Mouse (Mus musculus): ENCODE measurements around the gene Neurl2. TPM values are rescaled to one million over a fixed set of nuclear protein-coding genes. Genes with fewer than 3 reads are reported as not detected.
"Not testable (repeated sequence)": the region's sequence is repeated elsewhere in the genome, so short reads cannot be mapped to it uniquely, and the experiment has no call there.

Gene Neurl2
- polyA plus RNA-seq, 1 experiment from 2014 or later: 5.4 TPM

GRCm38 (mm10) chr2:164867566-164867965 is 34.3 kb upstream of the Neurl2 start:
- WGBS: 89% methylated on average over 7 of the region's 7 CpGs
- Histone ChIP-seq H3K4me3 (no peak overlapping the region), H3K27me3 (replicated peaks; ENCODE audit: low read depth, poor library complexity, severe bottlenecking) (no peaks in the 10 kb centered on the region), H3K27ac (replicated peaks) (no peak overlapping the region), H3K9me3 (no peaks in the 10 kb centered on the region), H3K36me3 (replicated peaks) (no peaks in the 10 kb centered on the region), H3K4me1 (peaks cover 3% of the 10 kb centered on the region)
- DNase-seq (ENCODE audit: low spot score): no peak

- no peak for DNase-seq (ENCODE audit: low spot score)
- no peaks in the 10 kb centered on the region for H3K36me3 ChIP-seq (replicated peaks)
- H3K4me3 ChIP-seq: no peak overlapping the region
- peaks cover 9% of the 10 kb centered on the region for H3K4me1 ChIP-seq
- WGBS: 66% methylated on average over 16 of the region's 16 CpGs
- H3K27me3 ChIP-seq (replicated peaks; ENCODE audit: low read depth, poor library complexity, severe bottlenecking): no peaks in the 10 kb centered on the region
- H3K9me3 ChIP-seq: no peaks in the 10 kb centered on the region
- H3K27ac ChIP-seq (replicated peaks): no peak overlapping the region
Measured at GRCm38 (mm10) chr2:164866741-164867551, 33.7 kb upstream of the Neurl2 start.

DNA sequence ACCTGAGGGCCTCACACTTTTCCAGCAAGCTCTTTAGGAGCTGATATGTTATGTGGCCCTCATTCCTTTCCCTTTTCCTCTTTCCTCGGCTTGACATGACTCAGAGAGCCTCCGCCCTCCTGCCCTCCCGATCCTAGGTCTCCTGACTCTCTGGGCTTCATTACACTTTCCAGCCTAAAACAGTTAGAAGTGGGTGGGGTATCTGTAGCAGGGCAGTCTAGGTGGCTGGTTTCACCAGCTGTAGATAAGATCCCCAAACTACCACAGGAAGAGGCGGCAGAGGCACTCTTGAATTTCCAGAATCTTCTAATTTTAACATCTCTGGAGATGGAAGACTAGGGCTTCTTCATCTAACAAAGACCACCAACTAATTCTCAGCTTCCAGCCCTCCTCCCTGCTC is 31.3 kb upstream of the Neurl2 start:
- Histone ChIP-seq H3K4me1 (peaks cover 19% of the 10 kb centered on the region), H3K9me3 (no peaks in the 10 kb centered on the region), H3K4me3 (no peak overlapping the region), H3K27ac (replicated peaks) (no peak overlapping the region), H3K27me3 (replicated peaks; ENCODE audit: low read depth, poor library complexity, severe bottlenecking) (peaks cover 14% of the 10 kb centered on the region), H3K36me3 (replicated peaks) (no peaks in the 10 kb centered on the region)
- 81% methylated on average over 4 of the region's 4 CpGs for WGBS
- no peak for DNase-seq (ENCODE audit: low spot score)

DNA sequence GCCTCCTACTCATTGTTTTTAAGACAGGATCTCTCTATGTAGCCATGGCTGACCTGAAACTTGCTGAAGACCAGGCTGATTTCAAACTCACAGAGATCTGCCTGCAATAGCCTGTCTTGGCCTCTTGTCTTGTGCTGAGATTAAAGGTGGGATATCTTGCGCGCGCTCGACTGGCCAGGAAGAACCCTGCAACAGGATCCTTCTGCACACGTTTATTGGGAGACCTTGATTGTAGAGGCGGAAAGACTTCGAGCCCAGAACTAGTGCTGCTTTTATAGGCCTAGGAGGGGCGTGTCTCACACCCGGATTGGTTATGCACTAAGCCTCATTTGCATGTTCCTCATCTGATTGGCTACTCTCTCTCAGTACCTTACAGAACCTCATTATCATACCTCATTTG is 30.2 kb upstream of the Neurl2 start:
- DNase-seq (ENCODE audit: low spot score); H3K4me3 ChIP-seq; H3K9me3 ChIP-seq; H3K36me3 ChIP-seq (replicated peaks); H3K27ac ChIP-seq (replicated peaks): not testable (repeated sequence)
- Histone ChIP-seq H3K4me1 (peaks cover 29% of the 10 kb centered on the region), H3K27me3 (replicated peaks; ENCODE audit: low read depth, poor library complexity, severe bottlenecking) (peaks cover 24% of the 10 kb centered on the region)
- WGBS: 93% methylated on average over 9 of the region's 9 CpGs

- peaks cover 40% of the 10 kb centered on the region for H3K4me1 ChIP-seq
- H3K9me3 ChIP-seq: no peaks in the 10 kb centered on the region
- no peak overlapping the region for H3K4me3 ChIP-seq
- no peak overlapping the region; the same call in 1 of the 2 replicates for H3K27ac ChIP-seq (replicated peaks)
- peaks cover 35% of the 10 kb centered on the region for H3K27me3 ChIP-seq (replicated peaks; ENCODE audit: low read depth, poor library complexity, severe bottlenecking)
- peak; percentile 66 for DNase-seq (ENCODE audit: low spot score)
- H3K36me3 ChIP-seq (replicated peaks): no peaks in the 10 kb centered on the region
- WGBS: 59% methylated on average over 9 of the region's 9 CpGs
Measured at GRCm38 (mm10) chr2:164862179-164862861, 29.1 kb upstream of the Neurl2 start.

- Histone ChIP-seq H3K9me3 (no peaks in the 10 kb centered on the region), H3K36me3 (replicated peaks) (no peaks in the 10 kb centered on the region), H3K4me1 (peaks cover 52% of the 10 kb centered on the region), H3K4me3 (no peak overlapping the region), H3K27ac (replicated peaks) (no peak overlapping the region), H3K27me3 (replicated peaks; ENCODE audit: low read depth, poor library complexity, severe bottlenecking) (peaks cover 47% of the 10 kb centered on the region)
- no peak for DNase-seq (ENCODE audit: low spot score)
- WGBS: 77% methylated on average over 4 of the region's 4 CpGs
Measured at GRCm38 (mm10) chr2:164861094-164861493, 27.8 kb upstream of the Neurl2 start.

- peaks cover 60% of the 10 kb centered on the region for H3K27me3 ChIP-seq (replicated peaks; ENCODE audit: low read depth, poor library complexity, severe bottlenecking)
- H3K9me3 ChIP-seq: no peaks in the 10 kb centered on the region
- peaks cover 65% of the 10 kb centered on the region for H3K4me1 ChIP-seq
- H3K4me3 ChIP-seq: no peak overlapping the region
- no peaks in the 10 kb centered on the region for H3K36me3 ChIP-seq (replicated peaks)
- WGBS: 58% methylated on average over 9 of the region's 9 CpGs
- no peak overlapping the region; the same call in 1 of the 2 replicates for H3K27ac ChIP-seq (replicated peaks)
- DNase-seq (ENCODE audit: low spot score): no peak
Measured at GRCm38 (mm10) chr2:164859640-164860432, 26.6 kb upstream of the Neurl2 start.

DNA sequence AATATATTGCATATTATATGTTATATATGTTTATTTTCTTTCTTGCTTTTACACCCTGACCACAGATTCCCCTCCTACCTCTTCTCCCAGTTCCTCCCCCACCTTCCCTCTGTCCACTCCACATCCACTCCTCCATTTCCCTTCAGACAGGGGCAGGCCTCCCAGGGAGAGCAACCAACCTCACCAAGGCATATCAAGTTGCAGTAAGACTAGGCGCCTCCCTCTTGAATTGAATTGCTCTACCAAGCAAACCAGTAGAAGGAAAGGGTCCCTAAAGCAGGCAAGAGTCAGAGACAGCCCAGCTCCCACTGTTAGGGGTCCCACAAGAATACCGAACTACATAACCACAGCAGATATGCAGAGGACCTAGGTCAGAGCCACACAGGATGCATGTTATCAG is 25.9 kb upstream of the Neurl2 start:
- H3K4me3 ChIP-seq: no peak overlapping the region
- no peaks in the 10 kb centered on the region for H3K9me3 ChIP-seq
- peaks cover 68% of the 10 kb centered on the region for H3K4me1 ChIP-seq
- DNase-seq (ENCODE audit: low spot score): no peak
- no peaks in the 10 kb centered on the region for H3K36me3 ChIP-seq (replicated peaks)
- peaks cover 66% of the 10 kb centered on the region for H3K27me3 ChIP-seq (replicated peaks; ENCODE audit: low read depth, poor library complexity, severe bottlenecking)
- H3K27ac ChIP-seq (replicated peaks): no peak overlapping the region
- WGBS: 48% methylated on average over 2 of the region's 2 CpGs

GRCm38 (mm10) chr2:164857842-164858553 is 24.7 kb upstream of the Neurl2 start:
- peaks cover 68% of the 10 kb centered on the region for H3K4me1 ChIP-seq
- DNase-seq (ENCODE audit: low spot score): no peak
- H3K27me3 ChIP-seq (replicated peaks; ENCODE audit: low read depth, poor library complexity, severe bottlenecking): peaks cover 71% of the 10 kb centered on the region
- 2% methylated on average over 19 of the region's 19 CpGs for WGBS
- no peaks in the 10 kb centered on the region for H3K36me3 ChIP-seq (replicated peaks)
- H3K27ac ChIP-seq (replicated peaks): peak overlapping the region; percentile 80; the same call in 1 of the 2 replicates
- no peaks in the 10 kb centered on the region for H3K9me3 ChIP-seq
- peak overlapping the region; percentile 66 for H3K4me3 ChIP-seq

GRCm38 (mm10) chr2:164857101-164857821 is 24.0 kb upstream of the Neurl2 start, which contains the start of gene Pltp:
Gene Pltp (minus strand): TSS chr2:164857711.
- H3K4me3 ChIP-seq: peak within 1 kb of the TSS; percentile 66
- DNase-seq (ENCODE audit: low spot score): peak; percentile 85
- H3K36me3 ChIP-seq (replicated peaks): peaks cover 5% of the 10 kb centered on the region
- H3K27ac ChIP-seq (replicated peaks): peak within 1 kb of the TSS; percentile 80
- no peaks in the 10 kb centered on the region for H3K9me3 ChIP-seq
- under 1% methylated on average over 47 of the region's 47 CpGs for WGBS
- H3K27me3 ChIP-seq (replicated peaks; ENCODE audit: low read depth, poor library complexity, severe bottlenecking): peaks cover 71% of the 10 kb centered on the region
- peaks cover 62% of the 10 kb centered on the region for H3K4me1 ChIP-seq

DNA sequence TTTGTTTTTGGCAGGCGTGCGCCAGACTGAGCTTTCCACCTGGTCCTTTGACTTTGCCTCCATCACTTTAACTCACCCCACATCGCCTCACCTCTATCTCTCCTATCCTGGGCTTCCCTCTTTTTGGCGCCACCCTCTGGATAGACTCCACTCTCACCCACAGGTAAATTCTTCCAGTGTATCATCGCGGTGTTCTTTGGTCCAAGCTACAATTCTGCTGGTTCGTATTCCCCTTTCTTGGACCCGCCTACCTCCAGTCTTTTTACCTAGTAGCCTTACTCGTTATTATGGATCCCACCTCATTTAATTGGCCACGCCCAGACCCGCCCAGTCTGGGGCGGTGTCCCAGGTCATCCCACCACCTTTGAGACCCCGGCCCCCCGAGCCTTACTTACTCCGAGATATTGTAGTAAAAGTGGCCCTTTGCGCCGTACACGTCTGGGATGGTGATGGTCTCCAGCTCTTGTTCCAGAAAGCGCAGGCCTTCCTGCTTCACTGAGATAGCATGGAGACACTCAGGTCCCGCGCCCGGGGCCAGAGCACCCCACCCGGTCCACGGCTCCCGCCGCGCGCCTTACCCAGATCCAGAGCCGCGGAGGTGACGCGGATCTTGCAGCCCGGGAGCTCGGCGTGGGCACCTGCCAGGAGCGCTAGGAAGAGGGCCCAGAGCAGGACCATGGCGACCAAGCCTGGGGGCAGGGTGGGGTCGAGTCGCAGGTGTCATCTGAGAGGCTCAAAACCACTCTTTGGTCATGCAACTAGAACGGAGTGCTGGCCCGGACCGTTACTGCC is 23.2 kb upstream of the Neurl2 start:
- Histone ChIP-seq H3K4me1 (peaks cover 55% of the 10 kb centered on the region), H3K27me3 (replicated peaks; ENCODE audit: low read depth, poor library complexity, severe bottlenecking) (peaks cover 71% of the 10 kb centered on the region), H3K36me3 (replicated peaks) (peaks cover 12% of the 10 kb centered on the region), H3K9me3 (no peaks in the 10 kb centered on the region), H3K4me3 (peak overlapping the region; percentile 66), H3K27ac (replicated peaks) (peak overlapping the region; percentile 80)
- peak; percentile 59 for DNase-seq (ENCODE audit: low spot score)
- WGBS: 1% methylated on average over 42 of the region's 42 CpGs

Data from embryonic facial prominence, embryonic 10.5 days (tissue).